Mouse (Mus musculus): Measurements from ENCODE around the gene Pisd. TPM values are rescaled to one million over a fixed set of nuclear protein-coding genes. Genes with fewer than 3 reads are reported as not detected.
"Not testable (repeated sequence)": the region's sequence is repeated elsewhere in the genome, so short reads cannot be mapped to it uniquely, and the experiment has no call there.

The Pisd gene
- 39.9 and 41.3 TPM in 2 replicates for polyA plus RNA-seq (2011; ENCODE audit: insufficient read length, low read depth, missing spikeins)

DNA sequence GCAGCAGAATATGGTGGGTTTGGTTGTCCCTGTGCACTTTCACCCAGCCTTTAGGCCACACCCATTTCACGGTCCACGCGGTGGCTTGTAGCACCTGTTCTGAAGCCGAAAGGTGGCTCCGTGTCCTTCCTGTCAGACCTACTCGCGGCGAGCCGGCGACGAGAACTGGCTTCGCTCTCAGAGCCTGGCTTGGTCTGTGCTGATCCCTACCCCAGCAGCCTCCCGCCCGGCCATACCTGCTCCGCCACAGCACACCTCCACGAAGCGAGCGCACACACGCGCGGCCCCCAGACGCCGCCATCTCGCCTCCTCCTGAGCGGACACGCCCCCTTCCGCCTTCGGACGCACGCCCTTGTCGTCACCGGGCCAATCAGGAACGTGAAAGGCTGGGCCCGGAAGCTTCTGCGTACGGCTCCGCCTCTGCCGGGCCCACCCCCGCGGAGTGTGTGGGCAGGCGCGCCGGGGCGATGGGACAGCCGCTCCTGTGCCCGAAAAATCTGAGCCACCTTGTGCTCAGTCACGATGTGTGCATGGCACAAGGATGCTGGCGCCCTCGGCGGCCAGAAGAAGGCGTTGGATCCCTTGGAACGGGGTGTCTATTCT, at the start of gene Pisd:
Gene Pisd, minus strand, starts transcription at position 334 of the 603 bp plus-strand sequence.
- Histone ChIP-seq H3K4me1 (ENCODE audit: control insufficient read depth, insufficient read depth, low read length) (no peaks in the 10 kb centered on the region), H3K27ac (ENCODE audit: insufficient read depth, low read length) (no peak within 1 kb of the TSS), H3K4me3 (ENCODE audit: insufficient read depth, low read length) (peak within 1 kb of the TSS; percentile 67)
- peak; percentile 89 for TF ChIP-seq POLR2A (IDR thresholded peaks at IDR 0.05; ENCODE audit: low read depth, low read length)
- peak; percentile 17; the same call in 1 of the 2 replicates for TF ChIP-seq CTCF (IDR thresholded peaks at IDR 0.05; ENCODE audit: borderline replicate concordance, insufficient read depth, low read length)

GRCm38 (mm10) chr5:32834497-32834896, 49.1 kb upstream of the Pisd start:
- H3K4me1 ChIP-seq (ENCODE audit: control insufficient read depth, insufficient read depth, low read length), result no peaks in the 10 kb centered on the region
- H3K27ac ChIP-seq (ENCODE audit: insufficient read depth, low read length), result no peak overlapping the region
- TF ChIP-seq CTCF (IDR thresholded peaks at IDR 0.05; ENCODE audit: borderline replicate concordance, insufficient read depth, low read length) (no peak), POLR2A (IDR thresholded peaks at IDR 0.05; ENCODE audit: low read depth, low read length) (no peak)
- H3K4me3 ChIP-seq (ENCODE audit: insufficient read depth, low read length), result no peak overlapping the region

DNA sequence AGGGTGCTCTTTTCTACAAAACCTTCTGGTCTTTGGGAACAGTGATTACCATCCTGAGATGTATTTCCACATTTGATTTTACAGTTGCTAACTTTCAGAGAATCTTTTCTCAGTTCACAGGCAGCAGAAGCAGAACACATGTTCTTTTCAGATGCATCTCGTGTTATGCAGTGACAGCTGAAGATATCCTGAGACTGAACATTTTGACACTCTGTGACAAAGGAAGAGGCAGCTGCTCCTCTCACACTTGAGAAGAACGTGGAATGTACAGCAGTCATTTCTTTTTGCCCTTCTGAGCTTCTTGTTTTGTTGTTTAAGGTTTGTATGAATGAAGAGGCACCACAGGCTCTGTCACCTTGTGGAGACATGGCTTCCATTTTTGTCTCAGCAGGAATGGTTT, 44.6 kb upstream of the Pisd start:
- Histone ChIP-seq H3K27ac (ENCODE audit: insufficient read depth, low read length) (no peak overlapping the region), H3K4me3 (ENCODE audit: insufficient read depth, low read length) (no peak overlapping the region), H3K4me1 (ENCODE audit: control insufficient read depth, insufficient read depth, low read length) (no peaks in the 10 kb centered on the region)
- TF ChIP-seq CTCF (IDR thresholded peaks at IDR 0.05; ENCODE audit: borderline replicate concordance, insufficient read depth, low read length), result no peak
- no peak for TF ChIP-seq POLR2A (IDR thresholded peaks at IDR 0.05; ENCODE audit: low read depth, low read length)

DNA sequence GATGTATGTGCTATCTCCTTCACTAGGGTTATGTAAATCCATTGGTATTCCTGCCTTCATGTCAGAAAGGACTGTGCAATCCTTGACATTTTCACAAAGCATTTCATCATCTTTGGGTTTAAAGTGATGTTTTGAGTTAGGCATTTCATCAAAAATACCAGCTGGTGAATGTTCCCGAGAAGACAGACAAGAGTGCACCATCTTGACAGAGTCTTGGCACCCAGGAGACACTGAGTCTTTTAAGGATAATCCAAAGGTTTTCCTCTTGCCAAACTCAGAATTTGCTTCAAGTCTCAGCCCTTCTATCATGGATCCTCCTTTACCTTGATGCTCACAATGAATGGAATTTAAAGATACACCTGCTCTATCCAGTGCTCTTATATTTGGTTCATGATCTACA, 43.3 kb upstream of the Pisd start:
- not testable (repeated sequence) for H3K4me1 ChIP-seq (ENCODE audit: control insufficient read depth, insufficient read depth, low read length); H3K27ac ChIP-seq (ENCODE audit: insufficient read depth, low read length); H3K4me3 ChIP-seq (ENCODE audit: insufficient read depth, low read length)

DNA sequence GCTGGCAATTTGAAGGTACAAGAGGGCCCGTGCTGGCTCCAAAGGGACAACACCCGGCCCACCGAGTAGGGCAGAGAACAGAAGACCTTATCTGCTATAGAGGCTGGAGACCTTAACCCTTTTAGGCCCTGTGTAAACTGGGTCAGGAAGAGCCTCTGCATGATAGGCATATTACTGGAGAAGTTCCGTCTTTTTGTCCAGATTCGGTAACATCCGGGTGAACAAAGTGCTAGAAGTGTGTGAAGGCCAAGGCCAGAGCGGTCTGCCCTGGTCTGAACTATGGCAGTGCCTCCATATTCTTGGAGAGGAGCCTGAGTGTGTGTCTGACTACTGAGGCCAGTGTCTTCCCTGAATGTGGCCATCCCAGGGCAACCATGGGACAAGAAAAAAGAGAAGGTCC, 41.6 kb upstream of the Pisd start, which contains the start of gene Gm20671:
Gene Gm20671, minus strand, starts transcription at position 101 of the 400 bp plus-strand sequence.
- TF ChIP-seq POLR2A (IDR thresholded peaks at IDR 0.05; ENCODE audit: low read depth, low read length) (no peak), CTCF (IDR thresholded peaks at IDR 0.05; ENCODE audit: borderline replicate concordance, insufficient read depth, low read length) (no peak)
- H3K27ac ChIP-seq (ENCODE audit: insufficient read depth, low read length), result no peak within 1 kb of the TSS
- H3K4me1 ChIP-seq (ENCODE audit: control insufficient read depth, insufficient read depth, low read length), result no peaks in the 10 kb centered on the region
- H3K4me3 ChIP-seq (ENCODE audit: insufficient read depth, low read length), result no peak within 1 kb of the TSS

- TF ChIP-seq POLR2A (IDR thresholded peaks at IDR 0.05; ENCODE audit: low read depth, low read length), result no peak
- no peak for TF ChIP-seq CTCF (IDR thresholded peaks at IDR 0.05; ENCODE audit: borderline replicate concordance, insufficient read depth, low read length)
- no peaks in the 10 kb centered on the region for H3K4me1 ChIP-seq (ENCODE audit: control insufficient read depth, insufficient read depth, low read length)
- no peak overlapping the region for H3K4me3 ChIP-seq (ENCODE audit: insufficient read depth, low read length)
- H3K27ac ChIP-seq (ENCODE audit: insufficient read depth, low read length), result no peak overlapping the region
Observed at GRCm38 (mm10) chr5:32820471-32820870, 35.0 kb upstream of the Pisd start.

- TF ChIP-seq POLR2A (IDR thresholded peaks at IDR 0.05; ENCODE audit: low read depth, low read length), result no peak
- TF ChIP-seq CTCF (IDR thresholded peaks at IDR 0.05; ENCODE audit: borderline replicate concordance, insufficient read depth, low read length), result no peak
- H3K4me3 ChIP-seq (ENCODE audit: insufficient read depth, low read length), result no peak overlapping the region
- no peak overlapping the region for H3K27ac ChIP-seq (ENCODE audit: insufficient read depth, low read length)
- peaks cover 3% of the 10 kb centered on the region; the same call in 1 of the 2 replicates for H3K4me1 ChIP-seq (ENCODE audit: control insufficient read depth, insufficient read depth, low read length)
Observed at GRCm38 (mm10) chr5:32815396-32815795, 29.9 kb upstream of the Pisd start.

GRCm38 (mm10) chr5:32786454-32786853, 1.0 kb upstream of the Pisd start:
- not testable (repeated sequence) for H3K27ac ChIP-seq (ENCODE audit: insufficient read depth, low read length); H3K4me3 ChIP-seq (ENCODE audit: insufficient read depth, low read length); H3K4me1 ChIP-seq (ENCODE audit: control insufficient read depth, insufficient read depth, low read length)

GRCm38 (mm10) chr5:32784726-32785125, 720 bp downstream of the Pisd start:
- H3K4me3 ChIP-seq (ENCODE audit: insufficient read depth, low read length), result peak overlapping the region; percentile 67
- no peak for TF ChIP-seq POLR2A (IDR thresholded peaks at IDR 0.05; ENCODE audit: low read depth, low read length)
- TF ChIP-seq CTCF (IDR thresholded peaks at IDR 0.05; ENCODE audit: borderline replicate concordance, insufficient read depth, low read length), result no peak
- no peaks in the 10 kb centered on the region for H3K4me1 ChIP-seq (ENCODE audit: control insufficient read depth, insufficient read depth, low read length)
- H3K27ac ChIP-seq (ENCODE audit: insufficient read depth, low read length), result no peak overlapping the region

DNA sequence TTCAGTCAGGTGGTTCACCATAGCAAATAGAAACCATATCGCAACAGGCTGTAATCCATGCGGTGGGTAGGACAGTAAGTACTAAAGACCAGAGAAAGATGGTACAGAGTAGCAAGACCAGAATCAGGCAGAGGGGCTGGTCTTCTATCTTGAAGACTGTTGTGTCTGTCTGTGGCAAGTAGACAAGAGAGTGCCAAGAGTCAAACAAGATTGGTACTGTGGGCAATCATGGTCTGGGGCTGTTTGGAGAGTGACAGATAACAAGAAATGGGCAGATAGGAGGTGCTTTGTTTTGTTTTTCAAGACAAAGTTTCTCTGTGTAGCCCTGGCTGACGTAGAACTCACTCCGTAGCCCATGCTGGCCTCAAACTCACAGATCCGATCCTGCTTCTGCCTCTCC, 3.9 kb downstream of the Pisd start:
- Histone ChIP-seq H3K4me3 (ENCODE audit: insufficient read depth, low read length) (no peak overlapping the region), H3K27ac (ENCODE audit: insufficient read depth, low read length) (no peak overlapping the region), H3K4me1 (ENCODE audit: control insufficient read depth, insufficient read depth, low read length) (no peaks in the 10 kb centered on the region)
- no peak for TF ChIP-seq CTCF (IDR thresholded peaks at IDR 0.05; ENCODE audit: borderline replicate concordance, insufficient read depth, low read length)
- no peak for TF ChIP-seq POLR2A (IDR thresholded peaks at IDR 0.05; ENCODE audit: low read depth, low read length)

- H3K4me3 ChIP-seq (ENCODE audit: insufficient read depth, low read length), result no peak overlapping the region
- H3K27ac ChIP-seq (ENCODE audit: insufficient read depth, low read length), result no peak overlapping the region
- H3K4me1 ChIP-seq (ENCODE audit: control insufficient read depth, insufficient read depth, low read length), result no peaks in the 10 kb centered on the region
- no peak for TF ChIP-seq CTCF (IDR thresholded peaks at IDR 0.05; ENCODE audit: borderline replicate concordance, insufficient read depth, low read length)
- TF ChIP-seq POLR2A (IDR thresholded peaks at IDR 0.05; ENCODE audit: low read depth, low read length), result no peak
Observed at GRCm38 (mm10) chr5:32778168-32778567, 7.3 kb downstream of the Pisd start.
